Mouse (Mus musculus): ENCODE measurements around the gene 3425401B19Rik.

GRCm38 (mm10) chr14:32700972-32701371 lies 15.9 kb upstream of the 3425401B19Rik start:
- TF ChIP-seq TCF12 (IDR thresholded peaks at IDR 0.05; ENCODE audit: low read depth, low read length) (no peak), CTCF (IDR thresholded peaks at IDR 0.05 in 2 of 3, conservative IDR thresholded peaks at IDR 0.05 in 1 of 3; ENCODE audit: control insufficient read depth in 1 of 3, insufficient read depth in 1 of 3, low read depth in 2 of 3, low read length in 3 of 3, poor library complexity in 1 of 3, severe bottlenecking in 1 of 3) (no peak), GATA1 (IDR thresholded peaks at IDR 0.05; ENCODE audit: low read depth, low read length) (no peak), NRF1 (IDR thresholded peaks at IDR 0.05; ENCODE audit: insufficient read depth, low read depth, low read length, poor library complexity, severe bottlenecking) (no peak), GABPA (IDR thresholded peaks at IDR 0.05; ENCODE audit: low read depth, low read length) (no peak), POLR2A (IDR thresholded peaks at IDR 0.05; ENCODE audit: control insufficient read depth in 1 of 2, insufficient read depth in 1 of 2, low read depth in 1 of 2, low read length in 2 of 2, poor library complexity in 1 of 2) (no peak), EP300 (IDR thresholded peaks at IDR 0.05; ENCODE audit: low read depth in 1 of 2, low read length in 2 of 2) (no peak), ZMIZ1 (IDR thresholded peaks at IDR 0.05; ENCODE audit: low read depth, low read length) (no peak), POLR2AphosphoS2 (IDR thresholded peaks at IDR 0.05; ENCODE audit: low read length) (no peak), MXI1 (IDR thresholded peaks at IDR 0.05; ENCODE audit: low read depth, low read length) (no peak), MAX (IDR thresholded peaks at IDR 0.05; ENCODE audit: low read length) (no peak), MAZ (IDR thresholded peaks at IDR 0.05; ENCODE audit: low read depth, low read length) (no peak), MAFK (IDR thresholded peaks at IDR 0.05; ENCODE audit: borderline replicate concordance, low read depth, low read length) (no peak)

Measured in MEL (cell line).